Mouse (Mus musculus) CH12.LX (cell line): ENCODE data around the gene Gin1. TPM values are rescaled to one million over a fixed set of nuclear protein-coding genes. Genes with fewer than 3 reads are reported as not detected.

Source experiments
- DNase-seq: peaks from one replicate; pipeline ENCODE4 v3.0.0-alpha.2; 2013; ENCODE audit errors: extremely low read depth
- H3K27ac ChIP-seq: 2 replicates; pipeline ENCODE4 v1.5.1; 2012; ENCODE audit warnings: low read depth, mild to moderate bottlenecking, control low read depth, moderate library complexity; ENCODE audit not compliant: insufficient read depth
- H3K27me3 ChIP-seq: replicated peaks from 2 replicates; pipeline ENCODE3; 2012; ENCODE audit warnings: inconsistent platforms
- H3K36me3 ChIP-seq, 2 experiments: replicated peaks in 1 of 2; 2 replicates each; pipeline versions ENCODE3 to v1.6.1; 2012; ENCODE audit warnings: inconsistent platforms in 1 of 2, low read length in 1 of 2, mild to moderate bottlenecking in 1 of 2, mixed read lengths in 1 of 2, moderate library complexity in 1 of 2; ENCODE audit not compliant: control insufficient read depth in 1 of 2, insufficient read depth in 1 of 2
- H3K4me1 ChIP-seq, 2 experiments: 2 replicates each; pipeline ENCODE4 v1.6.1; 2012; ENCODE audit warnings: inconsistent platforms in 1 of 2, moderate library complexity in 1 of 2; ENCODE audit not compliant: insufficient read depth in 2 of 2, control insufficient read depth in 1 of 2
- H3K4me2 ChIP-seq: 2 replicates; pipeline ENCODE4 v1.6.1; 2012; ENCODE audit warnings: low read depth, mild to moderate bottlenecking, control low read depth; ENCODE audit not compliant: poor library complexity, insufficient read depth, severe bottlenecking
- H3K4me3 ChIP-seq, 3 experiments: fragments of 150-350 bp in 1 of 3; sonication (generic) in 1 of 3; replicated peaks in 1 of 3; 2 replicates each; pipeline versions ENCODE3 to v1.5.1; 2011 to 2012; ENCODE audit warnings: low read depth in 2 of 3, low read length in 2 of 3, mild to moderate bottlenecking in 2 of 3, moderate library complexity in 2 of 3, control low read depth in 1 of 3, improper control_type of control experiment in 1 of 3, inconsistent platforms in 1 of 3, mixed read lengths in 1 of 3; ENCODE audit not compliant: poor library complexity in 1 of 3
- H3K79me2 ChIP-seq: replicated peaks from 2 replicates; pipeline ENCODE4 v1.6.1; 2012; ENCODE audit warnings: mild to moderate bottlenecking, moderate library complexity; ENCODE audit not compliant: control insufficient read depth, poor library complexity, insufficient read depth, severe bottlenecking; ENCODE audit errors: extremely low read depth
- H3K9ac ChIP-seq: 2 replicates; pipeline ENCODE4 v1.6.1; 2012; ENCODE audit warnings: low read depth, mild to moderate bottlenecking, control low read depth, moderate library complexity; ENCODE audit not compliant: insufficient read depth
- H3K9me3 ChIP-seq: replicated peaks from 2 replicates; pipeline ENCODE3; 2012; ENCODE audit warnings: low read length, inconsistent platforms, mixed read lengths
- BHLHE40 ChIP-seq: IDR thresholded peaks from 2 replicates; pipeline ENCODE4 v1.6.1; 2011; ENCODE audit warnings: mild to moderate bottlenecking, low read depth, low read length, improper control_type of control experiment
- CHD2 ChIP-seq: IDR thresholded peaks from 2 replicates; pipeline ENCODE4 v1.6.1; 2011; ENCODE audit warnings: low read length, improper control_type of control experiment
- CTCF ChIP-seq, 2 experiments: IDR thresholded peaks in 1 of 2; conservative IDR thresholded peaks in 1 of 2; 2 replicates each; pipeline ENCODE4 v1.5.1; 2011 to 2012; ENCODE audit warnings: low read depth in 2 of 2, low read length in 2 of 2, improper control_type of control experiment in 1 of 2, inconsistent platforms in 1 of 2, mild to moderate bottlenecking in 1 of 2, moderate library complexity in 1 of 2
- E2F4 ChIP-seq: IDR thresholded peaks from 2 replicates; pipeline ENCODE4 v1.6.1; 2011; ENCODE audit warnings: low read depth, low read length, improper control_type of control experiment; ENCODE audit not compliant: insufficient replicate concordance
- ELF1 ChIP-seq: IDR thresholded peaks from 2 replicates; pipeline ENCODE4 v1.6.1; 2014; ENCODE audit warnings: low read depth, mild to moderate bottlenecking, inconsistent platforms, low read length, improper control_type of control experiment
- EP300 ChIP-seq: IDR thresholded peaks from 2 replicates; pipeline ENCODE4 v1.6.1; 2011; ENCODE audit warnings: low read length, improper control_type of control experiment
- GABPA ChIP-seq: IDR thresholded peaks from 2 replicates; pipeline ENCODE4 v1.6.1; 2012; ENCODE audit warnings: low read depth, low read length, improper control_type of control experiment, inconsistent platforms; ENCODE audit not compliant: insufficient replicate concordance
- HCFC1 ChIP-seq: IDR thresholded peaks from 2 replicates; pipeline ENCODE4 v1.6.1; 2012; ENCODE audit warnings: low read depth, mild to moderate bottlenecking, inconsistent platforms, low read length, improper control_type of control experiment
- JUN ChIP-seq: IDR thresholded peaks from 2 replicates; pipeline ENCODE4 v1.6.1; 2011; ENCODE audit warnings: low read depth, mild to moderate bottlenecking, low read length, improper control_type of control experiment, moderate library complexity; ENCODE audit not compliant: insufficient read depth
- JUND ChIP-seq: conservative IDR thresholded peaks from 2 replicates; pipeline ENCODE4 v1.6.1; 2011; ENCODE audit warnings: low read depth, low read length, improper control_type of control experiment
- KAT2A ChIP-seq: IDR thresholded peaks from 2 replicates; pipeline ENCODE4 v1.6.1; 2012; ENCODE audit warnings: low read length, improper control_type of control experiment, inconsistent platforms; ENCODE audit not compliant: insufficient replicate concordance
- MAFK ChIP-seq: IDR thresholded peaks from 2 replicates; pipeline ENCODE4 v1.6.1; 2011; ENCODE audit warnings: low read length, improper control_type of control experiment; ENCODE audit not compliant: insufficient replicate concordance
- MAX ChIP-seq: IDR thresholded peaks from 2 replicates; pipeline ENCODE4 v1.6.1; 2011; ENCODE audit warnings: low read length, improper control_type of control experiment
- MAZ ChIP-seq: IDR thresholded peaks from 2 replicates; pipeline ENCODE4 v1.6.1; 2012; ENCODE audit warnings: low read depth, mild to moderate bottlenecking, inconsistent platforms, low read length, improper control_type of control experiment, moderate library complexity
- MEF2A ChIP-seq: IDR thresholded peaks from 2 replicates; pipeline ENCODE4 v1.6.1; 2014; ENCODE audit warnings: low read depth, mild to moderate bottlenecking, inconsistent platforms, low read length, improper control_type of control experiment, borderline replicate concordance
- MXI1 ChIP-seq: IDR thresholded peaks from 2 replicates; pipeline ENCODE4 v1.6.1; 2011; ENCODE audit warnings: mild to moderate bottlenecking, low read depth, low read length, improper control_type of control experiment
- MYC ChIP-seq: IDR thresholded peaks from 2 replicates; pipeline ENCODE4 v1.6.1; 2011; ENCODE audit warnings: low read depth, mild to moderate bottlenecking, improper control_type of control experiment, low read length
- NELFE ChIP-seq: IDR thresholded peaks from 2 replicates; pipeline ENCODE4 v1.6.1; 2011; ENCODE audit warnings: low read depth, low read length, improper control_type of control experiment
- NRF1 ChIP-seq: IDR thresholded peaks from 2 replicates; pipeline ENCODE4 v1.6.1; 2014; ENCODE audit warnings: low read depth, mild to moderate bottlenecking, inconsistent platforms, low read length, improper control_type of control experiment, moderate library complexity
- PAX5 ChIP-seq: IDR thresholded peaks from 2 replicates; pipeline ENCODE4 v1.6.1; 2012; ENCODE audit warnings: low read length, inconsistent platforms, mixed read lengths
- POLR2A ChIP-seq: IDR thresholded peaks from 2 replicates; pipeline ENCODE4 v1.6.1; 2011; ENCODE audit warnings: low read depth, mild to moderate bottlenecking, improper control_type of control experiment, low read length
- POLR2AphosphoS2 ChIP-seq: IDR thresholded peaks from 2 replicates; pipeline ENCODE4 v1.6.1; 2011; ENCODE audit warnings: low read depth, low read length, improper control_type of control experiment
- RAD21 ChIP-seq: IDR thresholded peaks from 2 replicates; pipeline ENCODE4 v1.6.1; 2011; ENCODE audit warnings: low read depth, mild to moderate bottlenecking, low read length, improper control_type of control experiment, moderate library complexity
- RCOR1 ChIP-seq: conservative IDR thresholded peaks from 2 replicates; pipeline ENCODE4 v1.6.1; 2012; ENCODE audit warnings: low read depth, mild to moderate bottlenecking, inconsistent platforms, low read length, improper control_type of control experiment
- SIN3A ChIP-seq: IDR thresholded peaks from 2 replicates; pipeline ENCODE4 v1.6.1; 2012; ENCODE audit warnings: low read length, improper control_type of control experiment, inconsistent platforms
- SMC3 ChIP-seq: IDR thresholded peaks from 2 replicates; pipeline ENCODE4 v1.6.1; 2011; ENCODE audit warnings: low read depth, low read length, improper control_type of control experiment
- TBP ChIP-seq: conservative IDR thresholded peaks from 2 replicates; pipeline ENCODE4 v1.6.1; 2011; ENCODE audit warnings: low read depth, low read length, improper control_type of control experiment
- TCF12 ChIP-seq: IDR thresholded peaks from 2 replicates; pipeline ENCODE4 v1.6.1; 2014; ENCODE audit warnings: low read depth, mild to moderate bottlenecking, inconsistent platforms, low read length, improper control_type of control experiment
- UBTF ChIP-seq: IDR thresholded peaks from 2 replicates; pipeline ENCODE4 v1.6.1; 2012; ENCODE audit warnings: low read depth, mild to moderate bottlenecking, inconsistent platforms, low read length, improper control_type of control experiment, moderate library complexity
- USF2 ChIP-seq: conservative IDR thresholded peaks from 2 replicates; pipeline ENCODE4 v1.6.1; 2011; ENCODE audit warnings: low read depth, low read length, improper control_type of control experiment
- ZKSCAN1 ChIP-seq: IDR thresholded peaks from 2 replicates; pipeline ENCODE4 v1.6.1; 2012; ENCODE audit warnings: low read depth, inconsistent platforms, low read length, improper control_type of control experiment, borderline replicate concordance
- ZNF384 ChIP-seq: IDR thresholded peaks from 2 replicates; pipeline ENCODE4 v1.6.1; 2012; ENCODE audit warnings: low read depth, low read length, improper control_type of control experiment, inconsistent platforms
- dilution Hi-C: fragments of 300-500 bp; cut with MboI; formaldehyde crosslinking; loops from 2 replicates; pipeline ENCODE4 v1.14.3; 2020; ENCODE audit warnings: low sequenced_read_pairs; ENCODE audit not compliant: extremely low pct_unique_long_range_greater_than_20kb, extremely low pct_ligation_motif_present
- in situ Hi-C: fragments of 300-500 bp; cut with MboI; formaldehyde crosslinking; loops from 3 replicates; pipeline ENCODE4 v1.14.3; 2019; ENCODE audit warnings: low sequenced_read_pairs, low pct_ligation_motif_present, low pct_unique_long_range_greater_than_20kb, mixed read lengths
- polyA plus RNA-seq: library from polyadenylated mRNA; unstranded; fragments of >175 nt; gene quantifications from 2 replicates; pipeline ENCODE4 v1.2.1, GENCODE M21; 2012; ENCODE audit warnings: low read depth; ENCODE audit not compliant: insufficient read length
- total RNA-seq, 2 experiments: library from RNA; depleted of rRNA; stranded (reverse); fragments of 300-350 nt in 1 of 2; fragments of >200 nt in 1 of 2; gene quantifications; 2 replicates each; pipeline ENCODE4 v1.2.3; 2012 to 2014

Gene Gin1
- total and polyA plus RNA-seq, 3 experiments = 5.8 to 16.2 (median 10.4) TPM

DNA sequence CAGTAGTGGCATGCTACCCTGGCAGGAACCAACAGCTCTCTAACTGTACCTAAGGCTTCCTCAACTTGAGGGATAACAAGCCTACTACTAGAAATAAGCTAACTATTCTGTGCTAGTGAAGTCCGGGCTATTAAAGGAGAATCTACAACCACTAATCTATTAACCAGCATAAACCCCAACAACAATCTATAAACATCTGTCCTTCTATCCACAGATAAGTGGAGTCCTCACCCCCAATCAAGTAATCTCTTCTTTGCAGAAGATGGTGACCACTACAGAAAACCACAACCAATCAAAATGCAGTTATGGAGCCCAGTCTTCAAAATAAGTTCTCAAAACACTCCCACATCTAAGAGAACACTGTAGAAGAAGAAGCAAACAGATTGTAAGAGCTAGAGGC is 26.9 kb upstream of the Gin1 start:
- TF ChIP-seq E2F4 (no peak), GABPA (no peak), NELFE (no peak), ZNF384 (no peak), ELF1 (no peak), EP300 (no peak), HCFC1 (no peak), PAX5 (no peak), UBTF (no peak), USF2 (no peak), TCF12 (no peak), JUND (no peak), ZKSCAN1 (no peak), POLR2A (no peak), BHLHE40 (no peak), RCOR1 (no peak), MEF2A (no peak), SMC3 (no peak)
- H3K27ac ChIP-seq = no peak overlapping the region
- H3K36me3 ChIP-seq = peaks cover 34 to 66% of the 10 kb centered on the region in 2 experiments

GRCm38 (mm10) chr1:97745712-97746111 is 24.3 kb upstream of the Gin1 start:
- no peak overlapping the region for H3K9ac ChIP-seq
- H3K4me3 ChIP-seq = no peak overlapping the region
- H3K79me2 ChIP-seq = no peaks in the 10 kb centered on the region
- DNase-seq = peak; percentile 11
- H3K4me1 ChIP-seq = no peaks in the 10 kb centered on the region
- in situ Hi-C loops (no loop called here), dilution Hi-C loops (no loop called here)
- H3K9me3 ChIP-seq = no peaks in the 10 kb centered on the region
- no peaks in the 10 kb centered on the region for H3K27me3 ChIP-seq
- H3K36me3 ChIP-seq = peaks cover 26 to 66% of the 10 kb centered on the region in 2 experiments
- H3K4me2 ChIP-seq = peak overlapping the region; percentile 75; the same call in 1 of the 2 replicates
- no peak overlapping the region for H3K27ac ChIP-seq
- TF ChIP-seq E2F4 (no peak), SIN3A (no peak), JUND (peak; percentile 62; the same call in 1 of the 2 replicates), NELFE (no peak), EP300 (peak; percentile 64), HCFC1 (no peak), SMC3 (no peak), CTCF (conservative IDR thresholded peaks at IDR 0.05 in 1 of 2, IDR thresholded peaks at IDR 0.05 in 1 of 2; ENCODE audit: low read depth in 2 of 2, low read length in 2 of 2) (no peak), GABPA (no peak), JUN (0 out of 2 replicates have a peak, but pooled peaks have one; percentile 13), CHD2 (no peak), PAX5 (no peak), USF2 (no peak), TBP (no peak), RAD21 (no peak), MAX (peak; percentile 45; the same call in 1 of the 2 replicates), POLR2A (no peak), MAFK (no peak), NRF1 (no peak), MAZ (no peak), MXI1 (no peak; the same call in 1 of the 2 replicates), ELF1 (no peak), BHLHE40 (peak; percentile 80), KAT2A (no peak), MYC (peak; percentile 60; the same call in 1 of the 2 replicates), POLR2AphosphoS2 (no peak)

More for the DNA sequence above, 26.9 kb upstream of the Gin1 start:
- Histone ChIP-seq H3K4me2 (no peak overlapping the region), H3K4me1 (no peaks in the 10 kb centered on the region), H3K4me3 (no peak overlapping the region), H3K27me3 (no peaks in the 10 kb centered on the region), H3K79me2 (no peaks in the 10 kb centered on the region), H3K9me3 (no peaks in the 10 kb centered on the region), H3K9ac (no peak overlapping the region)
- in situ Hi-C loops (no loop called here), dilution Hi-C loops (no loop called here)
- DNase-seq = no peak
